Mouse (Mus musculus): ENCODE results near the gene Bglap3. TPM values are rescaled to one million over a fixed set of nuclear protein-coding genes. Genes with fewer than 3 reads are reported as not detected.

The Bglap3 gene
- total RNA-seq, 4 experiments from 2014 or later, result not detected

GRCm38 (mm10) chr3:88336058-88337013 lies 36.2 kb downstream of the Bglap3 start, which contains the start of the genes Tmem79 and Smg5:
TSS of gene Tmem79 (minus strand) at chr3:88336148.
TSS of gene Smg5 (plus strand) at chr3:88336260.
- DNase-seq (ENCODE audit: low spot score in 2 of 2), result peak; percentile 92 to 95

GRCm38 (mm10) chr3:88335436-88336053 lies 37.0 kb downstream of the Bglap3 start:
- DNase-seq (ENCODE audit: low spot score in 2 of 2), result no peak

GRCm38 (mm10) chr3:88334902-88335435 lies 37.6 kb downstream of the Bglap3 start:
- no peak for DNase-seq (ENCODE audit: low spot score in 2 of 2)

GRCm38 (mm10) chr3:88334029-88334658 lies 38.4 kb downstream of the Bglap3 start:
- DNase-seq (ENCODE audit: low spot score in 2 of 2), result no peak

GRCm38 (mm10) chr3:88331282-88331681 lies 41.3 kb downstream of the Bglap3 start:
- no peak for DNase-seq (ENCODE audit: low spot score in 2 of 2)

- DNase-seq (ENCODE audit: low spot score in 2 of 2), result no peak
Measured at GRCm38 (mm10) chr3:88328956-88329355, 43.6 kb downstream of the Bglap3 start.

GRCm38 (mm10) chr3:88324951-88325405 lies 47.6 kb downstream of the Bglap3 start, which contains the start of gene Glmp:
TSS of gene Glmp (plus strand) at chr3:88325023.
- peak; percentile 42 to 45 for DNase-seq (ENCODE audit: low spot score in 2 of 2)

Other genes with a start within 250 kb of the Bglap3 start
- gene Mef2d, start 230.4 kb downstream of the Bglap3 start, total RNA-seq (2022), result 100 to 1,000 TPM; 164 to 186 (median 172) TPM
- not detected for gene Rhbg, start 118.0 kb downstream of the Bglap3 start, total RNA-seq (2022)
- gene Gm38392, start 85.5 kb downstream of the Bglap3 start, total RNA-seq (2022), result 1 to 10 TPM in 1 of 4 experiments, under 1 TPM in 3; 0.72 to 2.2 (median 0.81) TPM
- gene Tsacc, start 75.7 kb downstream of the Bglap3 start, total RNA-seq (2022), result 1 to 10 TPM; 2.6 to 7.3 (median 6.1) TPM
- 100 to 1,000 TPM in 1 of 4 experiments, 10 to 100 TPM in 3; 91.1 to 102 (median 92.6) TPM for gene Cct3, start 75.6 kb downstream of the Bglap3 start, total RNA-seq (2022)
- gene Glmp, start 47.7 kb downstream of the Bglap3 start, total RNA-seq (2022), result 10 to 100 TPM; 34.5 to 39.4 (median 37.9) TPM
- 1 to 10 TPM; 1.9 to 3.7 (median 2.8) TPM for gene Tmem79, start 36.6 kb downstream of the Bglap3 start, total RNA-seq (2022)
- 10 to 100 TPM; 39.0 to 54.6 (median 44.5) TPM for gene Smg5, start 36.5 kb downstream of the Bglap3 start, total RNA-seq (2022)
- under 1 TPM; 0.15 to 0.94 (median 0.56) TPM for gene Paqr6, start 8.2 kb downstream of the Bglap3 start, total RNA-seq (2022)
- gene Bglap2, start 6.0 kb upstream of the Bglap3 start, total RNA-seq (2022), result not detected
- not detected for gene Bglap, start 11.7 kb upstream of the Bglap3 start, total RNA-seq (2022)
- gene Pmf1, start 37.6 kb upstream of the Bglap3 start, total RNA-seq (2022), result 10 to 100 TPM; 15.5 to 18.5 (median 16.7) TPM
- gene Slc25a44, start 52.4 kb upstream of the Bglap3 start, total RNA-seq (2022), result 10 to 100 TPM; 19.5 to 22.4 (median 21.5) TPM
- gene Sema4a, start 88.4 kb upstream of the Bglap3 start, total RNA-seq (2022), result 1 to 10 TPM in 2 of 4 experiments, under 1 TPM in 2; 0.48 to 1.2 (median 1.00) TPM
- gene Lmna, start 137.2 kb upstream of the Bglap3 start, total RNA-seq (2022), result 10 to 100 TPM; 59.0 to 76.0 (median 67.8) TPM
- under 1 TPM; 0.07 to 0.31 (median 0.15) TPM for gene Mex3a, start 159.7 kb upstream of the Bglap3 start, total RNA-seq (2022)
- gene Rab25, start 175.6 kb upstream of the Bglap3 start, total RNA-seq (2022), result not detected
- 10 to 100 TPM; 83.0 to 95.4 (median 86.1) TPM for gene Lamtor2, start 180.3 kb upstream of the Bglap3 start, total RNA-seq (2022)
- 100 to 1,000 TPM in 1 of 4 experiments, 10 to 100 TPM in 3; 91.9 to 112 (median 94.6) TPM for gene Ubqln4, start 181.0 kb upstream of the Bglap3 start, total RNA-seq (2022)
- gene Ssr2, start 203.1 kb upstream of the Bglap3 start, total RNA-seq (2022), result 10 to 100 TPM; 41.5 to 44.9 (median 43.1) TPM
- 10 to 100 TPM; 13.5 to 19.0 (median 16.6) TPM for gene Arhgef2, start 233.2 kb upstream of the Bglap3 start, total RNA-seq (2022)